Mouse (Mus musculus) ES-E14 (cell line): ENCODE data around the gene Rfk. TPM values are rescaled to one million over a fixed set of nuclear protein-coding genes. Genes with fewer than 3 reads are reported as not detected.

Experiments used
- DNase-seq: peaks from one replicate; pipeline ENCODE4 v3.0.0-alpha.2; 2013; ENCODE audit warnings: low read depth, low spot score
- H3K27ac ChIP-seq: 2 replicates; pipeline ENCODE4 v1.5.1; 2012; ENCODE audit warnings: low read depth, mild to moderate bottlenecking, low read length, moderate library complexity, mixed read lengths; ENCODE audit not compliant: poor library complexity, insufficient read depth, severe bottlenecking
- H3K36me3 ChIP-seq: 2 replicates; pipeline ENCODE4 v1.6.1; 2012; ENCODE audit warnings: mild to moderate bottlenecking, low read length, moderate library complexity, mixed read lengths; ENCODE audit not compliant: control insufficient read depth, poor library complexity, insufficient read depth, severe bottlenecking
- H3K4me1 ChIP-seq, 2 experiments: fragments of 150-350 bp in 1 of 2; sonication (generic) in 1 of 2; 2 replicates each; pipeline ENCODE4 v1.6.1; 2012; ENCODE audit warnings: low read length in 2 of 2, mild to moderate bottlenecking in 1 of 2, mixed read lengths in 1 of 2; ENCODE audit not compliant: control insufficient read depth in 2 of 2, insufficient read depth in 2 of 2, poor library complexity in 1 of 2
- H3K4me3 ChIP-seq, 2 experiments: fragments of 150-350 bp in 1 of 2; sonication (generic) in 1 of 2; 2 replicates each; pipeline ENCODE4 v1.5.1; 2012; ENCODE audit warnings: low read length in 2 of 2, low read depth in 1 of 2, mild to moderate bottlenecking in 1 of 2, mixed read lengths in 1 of 2; ENCODE audit not compliant: insufficient read depth in 1 of 2, poor library complexity in 1 of 2, severe bottlenecking in 1 of 2
- H3K9ac ChIP-seq: 2 replicates; pipeline ENCODE4 v1.6.1; 2012; ENCODE audit warnings: low read depth, mild to moderate bottlenecking, low read length, mixed read lengths; ENCODE audit not compliant: poor library complexity, insufficient read depth, severe bottlenecking
- H3K9me3 ChIP-seq: fragments of 150-350 bp; sonication (generic); 2 replicates; pipeline ENCODE4 v1.6.1; 2012; ENCODE audit warnings: low read depth, mild to moderate bottlenecking, low read length; ENCODE audit not compliant: control insufficient read depth, insufficient read depth
- CHD2 ChIP-seq: IDR thresholded peaks from 2 replicates; pipeline ENCODE4 v1.6.1; 2014; ENCODE audit warnings: mild to moderate bottlenecking, low read depth, low read length, inconsistent platforms
- HCFC1 ChIP-seq: IDR thresholded peaks from 2 replicates; pipeline ENCODE4 v1.6.1; 2012; ENCODE audit warnings: low read length, inconsistent platforms, borderline replicate concordance; ENCODE audit not compliant: insufficient read depth
- MAFK ChIP-seq: IDR thresholded peaks from 2 replicates; pipeline ENCODE4 v1.6.1; 2014; ENCODE audit warnings: mild to moderate bottlenecking, low read depth, low read length, inconsistent platforms; ENCODE audit not compliant: insufficient read depth
- ZC3H11A ChIP-seq: IDR thresholded peaks from 2 replicates; pipeline ENCODE4 v1.6.1; 2012; ENCODE audit warnings: low read depth, mild to moderate bottlenecking, inconsistent platforms, low read length, borderline replicate concordance
- ZNF384 ChIP-seq: IDR thresholded peaks from 2 replicates; pipeline ENCODE4 v1.6.1; 2012; ENCODE audit warnings: low read depth, low read length, inconsistent platforms
- in situ Hi-C, 2 experiments: fragments of 600-800 bp; cut with MboI; formaldehyde crosslinking; loops; one replicate each; pipeline ENCODE4 v1.15.1; 2025; ENCODE audit warnings: low sequenced_read_pairs in 2 of 2, inconsistent platforms in 1 of 2; ENCODE audit not compliant: unreplicated experiment in 2 of 2
- total RNA-seq: library from RNA; depleted of rRNA; stranded (reverse); fragments of 300-350 nt; gene quantifications from 2 replicates; pipeline ENCODE4 v1.2.3, GENCODE M21; 2012

The Rfk gene
- total RNA-seq, 1 experiment, result 18.0 TPM

DNA sequence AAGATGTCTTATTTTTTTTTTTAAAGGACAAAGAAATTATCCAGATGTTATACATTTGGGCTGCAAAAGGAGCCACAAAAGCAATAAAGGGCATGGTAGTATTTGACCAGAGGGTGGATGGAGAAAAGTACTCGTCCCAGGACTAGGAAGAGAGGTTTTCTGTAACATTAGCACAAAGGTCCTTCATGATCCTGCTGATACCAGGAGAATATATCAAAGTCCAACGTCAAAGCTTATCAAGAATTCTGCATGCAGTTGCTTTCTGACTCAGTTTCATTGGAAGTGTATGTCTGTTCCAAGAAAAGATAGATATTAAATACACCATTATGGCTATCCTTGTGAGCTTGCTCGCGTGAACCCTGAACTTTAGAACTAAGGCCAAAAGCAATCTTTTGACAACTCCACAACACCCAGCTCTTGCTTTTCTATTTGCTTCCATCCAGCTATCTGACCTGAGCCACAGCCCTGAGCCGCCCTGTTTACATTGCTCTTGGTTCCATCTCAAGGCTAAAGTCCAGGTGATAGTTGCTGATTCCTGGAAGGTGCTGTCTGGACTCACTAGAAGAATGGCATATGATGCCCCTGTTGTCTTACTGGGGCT, 16.7 kb downstream of the Rfk start:
- in situ Hi-C loops, result no loop called here
- no peak for TF ChIP-seq ZC3H11A
- TF ChIP-seq ZNF384, result no peak
- no peak for TF ChIP-seq HCFC1

GRCm38 (mm10) chr19:17412915-17413459, 19.1 kb downstream of the Rfk start:
- Histone ChIP-seq H3K9me3 (no peaks in the 10 kb centered on the region), H3K36me3 (no peaks in the 10 kb centered on the region), H3K27ac (no peak overlapping the region), H3K9ac (no peak overlapping the region), H3K4me1 (peaks cover 5 to 8% of the 10 kb centered on the region in 2 experiments; a peak in 2 of 4 replicates), H3K4me3 (no peak overlapping the region)
- TF ChIP-seq ZC3H11A (no peak), MAFK (no peak), ZNF384 (no peak), HCFC1 (no peak), CHD2 (no peak)
- in situ Hi-C loops, result no loop called here
- no peak for DNase-seq

More for the DNA sequence above, 16.7 kb downstream of the Rfk start:
- Histone ChIP-seq H3K4me3 (no peak overlapping the region), H3K9ac (no peak overlapping the region), H3K27ac (no peak overlapping the region), H3K36me3 (no peaks in the 10 kb centered on the region), H3K9me3 (no peaks in the 10 kb centered on the region), H3K4me1 (peaks cover 5% of the 10 kb centered on the region in 2 experiments; a peak in 2 of 4 replicates)
- DNase-seq, result no peak

DNA sequence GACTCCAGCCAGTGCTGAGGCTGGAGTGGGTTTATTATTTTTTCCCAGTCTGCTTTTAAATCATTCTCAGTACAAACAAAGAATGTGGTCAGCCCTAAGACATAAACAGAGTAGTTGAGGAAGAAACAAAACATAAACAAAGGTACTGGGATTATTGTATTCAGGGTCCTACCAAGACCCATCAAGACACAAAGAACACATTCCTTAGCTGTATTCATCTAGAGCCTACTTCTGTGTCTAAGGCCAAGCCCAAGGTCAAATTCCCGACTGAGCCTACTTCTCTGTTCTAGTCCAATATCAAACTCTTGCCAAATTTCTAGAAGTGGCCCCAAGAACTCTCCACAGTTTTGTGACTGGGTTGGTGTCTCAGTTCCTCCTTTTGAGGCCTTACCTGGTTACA, 24.0 kb downstream of the Rfk start:
- no peak overlapping the region for H3K4me3 ChIP-seq
- no peak overlapping the region for H3K9ac ChIP-seq
- peaks cover 4 to 7% of the 10 kb centered on the region in 2 experiments; a peak in 2 of 4 replicates for H3K4me1 ChIP-seq
- no peaks in the 10 kb centered on the region for H3K9me3 ChIP-seq
- H3K27ac ChIP-seq, result no peak overlapping the region
- no peak for TF ChIP-seq CHD2
- TF ChIP-seq HCFC1, result no peak
- no peak for TF ChIP-seq ZC3H11A
- TF ChIP-seq ZNF384, result no peak
- no peak for TF ChIP-seq MAFK
- no peaks in the 10 kb centered on the region for H3K36me3 ChIP-seq
- in situ Hi-C loops, result no loop called here
- peak; percentile 29 for DNase-seq

- Histone ChIP-seq H3K4me1 (peaks cover 0 to 2% of the 10 kb centered on the region in 2 experiments; a peak in 2 of 4 replicates), H3K9ac (no peak overlapping the region), H3K4me3 (no peak overlapping the region; a peak in 1 of 4 replicates), H3K36me3 (no peaks in the 10 kb centered on the region), H3K9me3 (no peaks in the 10 kb centered on the region), H3K27ac (no peak overlapping the region)
- TF ChIP-seq ZNF384, result no peak
- TF ChIP-seq CHD2, result no peak
- no peak for TF ChIP-seq ZC3H11A
- no peak for TF ChIP-seq MAFK
- no peak for TF ChIP-seq HCFC1
- in situ Hi-C loops, result no loop called here
- no peak for DNase-seq
Measured at GRCm38 (mm10) chr19:17423306-17423705, 29.5 kb downstream of the Rfk start.
